Mouse (Mus musculus): ENCODE measurements around the gene Tex13c1. TPM values are rescaled to one million over a fixed set of nuclear protein-coding genes. Genes with fewer than 3 reads are reported as not detected.

The Tex13c1 gene
- total RNA-seq (2021), result not detected
- long read RNA-seq, experiment 1, result 0 reads
- long read RNA-seq, experiment 2, result 0 reads

DNA sequence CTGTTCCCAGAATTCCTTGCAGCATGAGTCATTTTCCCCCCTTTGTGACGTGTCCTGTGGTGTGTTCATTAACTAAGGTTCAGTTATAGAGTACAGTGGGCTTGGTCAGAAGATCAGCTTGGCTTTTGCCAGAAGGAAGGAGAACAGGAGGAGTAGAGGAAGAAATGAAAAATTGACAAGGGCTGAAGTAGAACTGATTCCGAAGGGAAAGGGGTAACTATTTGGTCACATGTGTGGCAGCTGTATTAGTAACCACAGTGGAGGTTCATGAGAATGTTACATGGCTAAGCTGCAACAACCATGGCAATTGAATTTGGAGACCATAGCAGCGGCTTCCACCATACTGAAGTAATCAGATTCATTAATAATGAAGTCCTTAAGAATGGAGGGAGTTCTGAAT is at the start of gene Tex13c1:
Gene Tex13c1 (plus strand): TSS at position 301 of the 400 bp plus-strand sequence.
- DNase-seq, result no peak

Other genes with a start within 250 kb of the Tex13c1 start
- gene Tenm1, start 162.0 kb upstream of the Tex13c1 start, total RNA-seq (2021), result under 1 TPM; 0.07 to 0.33 TPM

Measured in adrenal gland, postnatal 36 days (tissue).